Mouse (Mus musculus) adrenal gland, postnatal 14 days (tissue): Measurements from ENCODE around the gene Anapc7. TPM values are rescaled to one million over a fixed set of nuclear protein-coding genes. Genes with fewer than 3 reads are reported as not detected.
A peak's percentile ranks its signal among the peaks of the same experiment; 100 is the strongest.
"Not testable (repeated sequence)": the region's sequence is repeated elsewhere in the genome, so short reads cannot be mapped to it uniquely, and the experiment has no call there.

Experiments
- DNase-seq: peaks from one replicate; pipeline ENCODE4 v3.0.0; 2021; ENCODE audit warnings: mixed read lengths
- total RNA-seq: library from RNA; stranded (reverse); gene quantifications from 2 replicates; pipeline ENCODE4 v1.2.3, GENCODE M21; 2021

The Anapc7 gene
- total RNA-seq, 1 experiment from 2014 or later: 47.3 TPM

DNA sequence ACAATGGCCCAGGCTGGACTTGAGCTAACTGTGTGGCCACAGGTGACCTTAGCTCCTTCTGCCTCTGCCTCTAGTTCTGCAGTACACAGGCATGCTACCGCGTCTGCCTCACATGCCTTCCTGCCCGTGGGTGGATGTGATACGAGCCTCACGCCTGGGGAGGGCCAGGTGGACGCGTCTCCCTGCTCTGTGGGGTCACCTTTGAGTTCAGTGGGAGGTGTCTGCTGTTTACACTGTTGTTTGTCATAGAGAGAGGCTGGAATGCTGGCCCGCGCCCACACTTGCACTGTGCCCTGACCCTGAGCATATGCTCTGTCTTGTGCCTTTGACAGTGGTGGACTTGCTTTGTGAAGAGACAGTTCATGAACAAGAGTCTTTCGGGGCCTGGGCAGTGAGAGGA, 16.0 kb upstream of the Anapc7 start:
- no peak for DNase-seq

DNA sequence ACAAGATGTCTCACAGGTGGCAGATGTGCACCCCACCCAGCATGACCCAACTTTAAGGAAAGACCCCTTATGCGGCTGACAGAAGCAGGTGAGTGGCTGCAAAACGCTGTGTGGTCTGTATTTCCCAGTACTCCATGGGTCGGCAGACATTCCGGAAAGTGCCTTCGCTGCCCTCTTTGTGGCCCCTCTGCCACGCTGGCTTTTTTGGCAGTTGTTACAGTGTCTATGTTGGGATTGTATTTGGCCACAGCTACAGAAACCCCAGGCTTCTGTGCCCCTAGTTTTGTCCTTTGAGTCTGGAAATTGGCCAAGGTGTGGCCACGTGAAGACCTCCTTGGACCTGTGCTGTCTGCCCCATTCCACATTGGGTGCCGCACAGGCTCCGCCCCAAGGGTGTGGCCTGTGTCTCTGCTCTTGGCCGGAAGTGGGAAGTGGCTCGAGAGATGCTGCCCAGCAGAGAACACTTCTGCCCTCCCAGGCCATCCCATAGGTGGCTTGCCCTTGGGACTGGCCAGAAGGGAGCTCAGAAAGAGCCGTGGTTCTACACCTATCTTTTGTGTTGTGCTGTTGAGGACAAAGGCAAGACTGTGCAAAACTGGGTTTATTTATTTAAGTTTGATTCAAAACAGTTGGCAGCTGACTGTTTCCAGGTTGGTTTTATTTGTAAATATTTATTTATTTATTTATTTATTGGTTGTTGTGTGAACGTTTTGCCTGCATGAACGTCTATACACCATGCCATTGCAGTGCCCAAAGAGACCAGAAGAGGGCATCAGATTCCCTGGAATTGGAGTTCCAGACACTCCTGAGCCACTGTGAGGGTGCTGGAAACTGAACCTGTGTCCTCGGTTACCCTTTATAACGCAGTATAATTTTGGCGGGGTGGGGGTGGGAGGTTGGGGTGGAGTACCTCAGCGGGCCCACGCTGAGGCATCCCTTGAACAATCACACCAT, 11.5 kb upstream of the Anapc7 start:
- DNase-seq: no peak

DNA sequence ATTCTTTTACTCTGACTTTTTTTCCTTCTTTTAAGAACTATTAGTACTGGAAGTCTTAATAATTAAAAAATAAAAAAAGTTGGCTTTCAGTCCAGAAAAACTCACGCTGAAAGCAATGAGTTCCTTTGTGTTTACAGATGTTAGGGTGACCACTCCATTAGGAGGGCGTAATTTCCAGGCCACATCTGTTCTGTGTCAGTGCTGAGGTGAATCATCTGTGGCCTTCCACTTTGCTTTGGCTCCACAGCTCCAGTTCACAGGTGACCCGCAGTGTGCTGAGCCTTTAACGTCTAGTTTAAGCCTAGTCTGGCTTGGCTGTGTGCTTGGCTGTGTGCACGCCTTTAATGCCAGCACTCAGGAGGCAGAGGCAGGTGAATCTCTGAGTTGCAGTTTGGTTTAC, 9.6 kb upstream of the Anapc7 start:
- DNase-seq: no peak

- no peak for DNase-seq
These were observed 8.7 kb upstream of the Anapc7 start for GRCm38 (mm10) chr5:122412826-122413225.

DNA sequence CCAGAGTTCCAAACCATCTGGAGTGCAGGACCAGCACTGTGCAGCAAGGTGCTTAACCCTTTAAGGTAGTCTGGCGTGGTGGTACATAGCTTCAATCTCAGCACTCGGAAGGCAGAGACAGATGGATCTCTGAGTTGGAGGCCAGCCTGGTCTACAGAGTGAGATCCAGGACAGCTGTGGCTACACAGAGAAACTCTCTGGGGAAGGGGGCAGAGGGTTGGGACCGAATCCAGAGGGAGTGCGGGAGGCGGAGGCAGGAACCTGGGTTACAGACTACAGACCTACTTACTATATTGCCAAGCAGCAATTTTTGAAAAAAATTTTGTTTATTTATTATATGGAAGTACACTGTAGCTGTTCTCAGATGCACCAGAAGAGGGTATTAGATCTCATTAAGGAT, 7.1 kb upstream of the Anapc7 start:
- no peak for DNase-seq

- DNase-seq: no peak
These were observed 6.0 kb upstream of the Anapc7 start for GRCm38 (mm10) chr5:122415465-122415864.

GRCm38 (mm10) chr5:122420676-122421075, 817 bp upstream of the Anapc7 start:
- DNase-seq: not testable (repeated sequence)

DNA sequence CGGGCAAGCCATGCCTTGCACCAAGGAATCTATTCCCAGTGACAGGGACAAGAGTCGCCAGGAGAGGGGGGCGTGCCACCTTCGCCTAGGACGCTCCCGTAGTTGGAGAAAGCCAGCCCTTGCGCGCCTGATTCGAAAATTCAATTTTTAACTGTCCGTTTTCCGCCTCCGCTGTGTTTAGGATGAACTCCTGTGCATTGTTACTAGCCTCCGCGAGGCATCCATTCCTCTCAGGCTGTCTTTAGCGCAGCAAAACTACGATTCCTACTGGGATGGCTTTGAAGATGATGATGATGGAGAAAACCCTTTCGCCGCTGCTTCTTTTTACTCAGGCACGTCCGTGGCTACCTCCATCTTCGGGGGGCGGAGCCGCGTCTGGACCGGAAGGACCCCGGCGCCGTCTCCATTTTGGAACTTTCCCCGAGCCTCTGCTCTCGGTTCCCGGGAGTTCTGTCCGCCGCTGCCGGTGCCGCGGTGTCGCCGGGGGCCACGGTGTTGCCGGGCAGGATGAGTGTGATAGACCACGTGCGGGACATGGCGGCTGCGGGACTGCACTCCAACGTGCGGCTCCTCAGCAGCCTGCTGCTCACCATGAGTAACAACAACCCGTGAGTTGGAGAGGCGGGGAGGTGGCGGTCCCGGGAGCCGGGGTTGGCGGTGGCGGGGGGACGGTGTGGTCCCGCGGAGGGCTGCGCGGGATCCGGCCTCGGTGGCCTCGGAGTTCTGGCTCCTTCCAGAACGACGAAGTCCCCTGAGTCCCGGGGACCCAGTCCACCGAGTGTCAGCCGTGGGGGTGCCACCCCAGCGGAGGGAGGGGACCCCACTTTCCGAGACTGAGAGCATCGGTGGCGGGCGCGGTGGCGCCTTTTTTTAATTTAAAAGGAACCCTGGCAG, 825 bp downstream of the Anapc7 start:
- DNase-seq: peak; percentile 93

DNA sequence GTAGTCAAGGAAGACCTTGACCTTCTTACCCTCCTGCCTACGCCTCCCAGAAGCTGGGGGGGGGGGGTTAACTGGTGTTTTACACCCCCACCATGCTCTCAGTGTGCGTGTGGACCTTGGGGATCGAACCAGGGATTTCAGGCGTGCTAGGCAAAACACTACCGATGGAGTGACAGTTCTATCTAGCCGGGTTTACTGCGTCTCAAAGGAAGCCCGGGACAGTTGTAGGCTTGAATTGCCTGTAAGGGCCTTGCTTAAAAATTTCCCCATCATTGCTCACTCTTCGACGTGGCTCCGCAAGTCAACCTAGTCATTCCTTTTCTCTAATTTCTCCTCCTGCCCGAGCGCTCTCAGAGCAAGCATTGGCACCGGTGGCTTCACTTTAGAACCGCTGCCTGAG, 1.6 kb downstream of the Anapc7 start:
- DNase-seq: peak; percentile 61

DNA sequence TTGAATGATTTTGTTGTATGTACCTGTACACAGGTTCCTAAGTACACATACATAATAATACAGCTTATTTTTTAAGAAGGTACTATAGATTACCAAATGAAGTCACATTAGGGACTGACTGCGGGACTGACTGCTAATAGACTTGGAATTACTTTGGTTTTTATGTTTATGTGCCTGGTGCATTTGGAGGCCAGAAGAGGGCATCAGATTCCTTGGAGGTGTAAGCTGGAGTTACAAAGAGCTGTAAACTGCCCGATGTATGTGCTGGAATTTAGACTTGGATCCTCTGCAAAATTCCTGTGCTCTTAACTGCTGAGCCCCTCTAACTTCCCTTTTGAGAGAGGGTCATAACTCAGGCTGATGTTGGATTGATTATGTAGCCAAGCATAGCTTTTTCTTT, 4.1 kb downstream of the Anapc7 start:
- DNase-seq: no peak

DNA sequence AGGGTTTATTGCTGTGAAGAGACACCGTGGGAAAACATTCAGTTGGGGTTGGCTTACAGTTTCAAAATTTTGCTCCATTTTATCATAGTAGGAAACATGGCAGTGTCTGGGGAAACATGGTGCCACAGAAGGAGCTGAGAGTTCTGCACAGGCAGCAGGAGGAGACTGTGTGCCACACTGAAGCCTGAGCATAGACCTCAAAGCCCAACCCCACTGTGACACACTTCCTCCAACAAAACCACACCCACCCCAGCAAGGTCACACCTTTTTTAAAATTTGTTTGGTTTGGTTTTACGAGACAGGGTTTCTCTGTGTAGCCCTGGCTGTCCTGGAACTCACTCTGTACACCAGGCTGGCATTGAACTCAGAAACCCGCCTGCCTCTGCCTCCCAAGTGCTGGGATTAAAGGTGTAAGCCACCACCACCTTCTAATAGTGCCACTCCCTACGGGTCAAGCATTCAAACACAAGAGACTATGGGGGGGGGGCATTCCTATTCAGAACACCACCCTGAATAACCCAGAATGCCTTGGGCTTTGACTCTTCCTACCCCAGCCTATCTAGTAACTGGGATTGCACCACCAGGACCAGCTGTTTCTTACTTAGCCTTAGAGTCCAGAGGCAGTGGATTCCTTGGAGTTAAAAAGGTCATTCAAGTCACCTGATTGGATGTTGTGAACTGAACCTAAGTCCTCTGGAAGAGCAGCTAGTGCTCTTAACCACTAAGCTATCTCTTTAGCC, 8.7 kb downstream of the Anapc7 start:
- DNase-seq: no peak

DNA sequence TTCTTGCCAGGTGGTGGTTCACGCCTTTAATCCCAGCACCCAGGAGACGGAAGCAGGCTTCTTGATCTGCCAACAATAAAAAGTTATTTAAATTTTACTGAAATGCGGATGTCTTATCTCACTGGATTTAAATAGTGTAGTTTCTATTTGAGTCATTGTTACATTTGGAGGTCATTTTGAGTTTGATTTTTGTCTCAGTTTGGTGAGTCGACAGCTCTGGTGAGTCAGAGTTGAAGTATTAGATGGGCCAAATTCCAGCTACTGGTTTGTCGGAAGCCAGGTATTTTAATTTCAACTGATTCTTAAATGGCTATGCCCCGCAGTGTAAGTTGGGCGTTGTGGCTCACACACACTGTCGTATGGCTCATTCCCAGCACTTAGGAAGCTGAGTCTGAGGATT, 9.7 kb downstream of the Anapc7 start:
- DNase-seq: no peak

- DNase-seq: peak; percentile 31
These were observed 13.0 kb downstream of the Anapc7 start for GRCm38 (mm10) chr5:122434541-122434940.

- DNase-seq: peak; percentile 27
These were observed 18.1 kb downstream of the Anapc7 start for GRCm38 (mm10) chr5:122439400-122440094.

GRCm38 (mm10) chr5:122440095-122440630, 18.7 kb downstream of the Anapc7 start:
- peak; percentile 39 for DNase-seq

DNA sequence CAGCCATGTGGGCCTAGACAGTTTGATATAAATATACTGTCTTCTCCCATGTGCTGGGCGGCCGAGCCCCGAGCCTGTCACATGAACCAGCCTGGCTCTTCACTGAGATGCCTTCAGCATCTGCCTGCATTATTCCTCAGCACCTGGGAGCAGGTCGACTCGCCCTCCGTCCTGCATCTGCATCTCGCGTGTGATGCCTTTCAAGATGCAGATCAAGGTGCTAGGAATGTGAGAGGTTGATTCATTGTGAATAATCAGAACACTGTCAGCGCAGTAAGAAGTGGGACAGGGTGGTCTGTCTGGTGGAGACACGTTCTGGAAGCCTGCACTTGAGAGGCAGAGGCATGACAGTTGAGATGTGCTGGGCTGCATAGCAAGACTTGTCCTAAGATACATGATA, 23.0 kb downstream of the Anapc7 start:
- DNase-seq: no peak

- no peak for DNase-seq
These were observed 23.6 kb downstream of the Anapc7 start for GRCm38 (mm10) chr5:122445051-122445610.

DNA sequence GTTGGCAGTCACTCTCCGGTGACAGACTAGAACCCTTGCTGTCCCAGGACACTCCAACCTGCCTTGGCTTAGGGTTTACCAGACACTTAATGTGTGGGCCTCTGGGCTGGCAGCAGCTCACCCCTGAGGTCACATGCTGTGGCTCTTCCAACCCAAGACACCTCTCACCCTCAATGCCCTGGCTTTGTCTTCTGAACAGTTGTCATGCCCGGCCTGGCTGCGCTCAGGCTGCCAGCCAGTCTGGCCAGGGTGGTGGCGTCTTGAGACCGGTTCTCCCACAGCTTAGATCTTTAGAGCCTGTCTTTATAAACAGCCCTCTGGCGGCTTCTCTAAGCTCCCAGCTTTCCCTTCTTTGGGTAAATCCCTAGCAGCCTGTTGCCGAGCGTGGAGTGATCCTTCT, 26.4 kb downstream of the Anapc7 start:
- peak; percentile 33 for DNase-seq

GRCm38 (mm10) chr5:122448869-122449268, 27.4 kb downstream of the Anapc7 start:
- DNase-seq: no peak

GRCm38 (mm10) chr5:122449946-122450345, 28.5 kb downstream of the Anapc7 start:
- DNase-seq: no peak

- DNase-seq: no peak
These were observed 29.4 kb downstream of the Anapc7 start for GRCm38 (mm10) chr5:122450913-122451317.
